Mouse (Mus musculus): ENCODE data around the gene Ank.

DNA sequence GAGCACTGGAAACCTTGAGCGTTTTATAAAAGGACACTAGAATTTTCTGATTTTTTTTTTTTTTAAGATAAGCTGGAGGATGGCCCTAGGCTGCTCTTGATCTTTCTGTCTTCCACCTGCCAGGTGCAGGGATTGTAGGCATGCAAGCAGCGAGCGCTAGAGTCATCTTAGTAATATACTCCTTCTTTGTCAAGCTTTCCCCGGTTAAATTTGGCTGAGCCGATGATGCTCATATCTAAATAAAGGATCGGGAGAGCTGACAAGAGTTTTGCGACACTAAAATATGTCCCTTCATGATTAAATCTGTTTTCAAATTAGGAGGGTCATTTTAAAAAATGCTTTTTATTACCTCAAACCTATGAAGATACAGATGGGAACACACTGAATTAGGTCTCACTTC, 69.7 kb downstream of the Ank start:
- TF ChIP-seq CTCF (IDR thresholded peaks at IDR 0.05; ENCODE audit: insufficient read depth, low read depth, low read length), result no peak
- no peak for TF ChIP-seq POLR2A (IDR thresholded peaks at IDR 0.05; ENCODE audit: insufficient read depth, low read depth, low read length)

Measured in olfactory bulb, adult 2 months (tissue).